Mouse (Mus musculus) NIH3T3 (cell line): ENCODE measurements around the gene Lpar2.

Source experiments
- DNase-seq: peaks from one replicate; pipeline ENCODE4 v3.0.0-alpha.2; 2012; ENCODE audit warnings: low read depth

Lpar2 gene

DNA sequence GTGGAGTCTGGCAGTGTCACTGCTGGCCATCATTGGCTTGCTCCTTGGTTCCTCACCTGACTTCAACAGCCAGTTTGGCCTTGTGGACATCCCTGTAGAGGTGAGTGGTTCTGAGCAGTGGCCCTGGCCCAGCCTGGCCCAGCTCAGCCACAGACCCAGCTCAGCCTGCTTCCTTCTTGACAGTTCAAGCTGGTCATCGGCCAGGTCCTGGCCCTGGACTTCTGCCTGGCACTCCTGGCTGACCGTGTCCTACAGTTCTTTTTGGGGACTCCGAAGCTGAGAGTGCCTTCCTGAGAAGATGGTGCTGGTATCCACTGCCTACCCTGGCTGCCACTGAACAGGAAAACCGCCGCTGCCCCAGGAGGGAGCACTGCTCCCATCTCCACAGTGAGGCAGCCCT is 15.0 kb upstream of the Lpar2 start:
- no peak for DNase-seq

DNA sequence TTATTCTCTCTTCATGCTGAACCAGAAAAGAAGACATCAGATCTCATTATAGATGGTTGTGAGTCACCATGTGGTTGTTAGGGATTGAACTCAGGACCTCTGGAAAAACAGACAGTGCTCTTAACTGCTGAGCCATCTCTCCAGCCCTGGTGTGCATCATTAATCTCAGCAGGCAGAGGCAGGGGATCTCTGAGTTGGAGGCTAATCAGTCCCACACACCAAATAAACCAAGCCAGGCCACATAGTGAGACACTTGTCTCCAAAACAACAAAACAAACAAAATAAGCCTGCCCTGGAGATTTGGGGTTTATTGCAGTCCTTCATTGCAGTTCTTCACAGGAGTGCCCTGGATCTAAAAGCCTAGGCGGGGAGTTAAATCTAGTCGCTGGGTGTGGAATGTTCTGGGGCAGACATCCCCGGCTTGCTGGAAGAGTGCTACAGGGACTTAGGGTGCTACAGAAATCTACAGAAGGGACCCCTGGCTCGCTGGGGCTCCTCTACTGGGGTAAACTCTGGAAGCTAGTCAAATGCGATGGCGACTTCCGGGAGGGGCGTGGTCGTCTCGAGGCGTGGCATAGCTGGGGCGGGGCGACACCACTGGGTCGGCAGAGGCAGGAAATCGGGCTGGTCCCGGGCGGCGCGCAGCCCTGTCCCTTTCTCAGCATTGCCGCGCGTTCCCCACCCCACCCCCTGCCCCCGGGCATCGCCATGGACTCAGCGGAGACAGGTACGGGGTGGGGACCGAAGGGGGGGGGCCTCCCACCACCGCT is 13.9 kb upstream of the Lpar2 start, which contains the start of gene Gmip:
Gene Gmip (plus strand): TSS at position 586 of the 770 bp plus-strand sequence.
- DNase-seq, result peak; percentile 85

DNA sequence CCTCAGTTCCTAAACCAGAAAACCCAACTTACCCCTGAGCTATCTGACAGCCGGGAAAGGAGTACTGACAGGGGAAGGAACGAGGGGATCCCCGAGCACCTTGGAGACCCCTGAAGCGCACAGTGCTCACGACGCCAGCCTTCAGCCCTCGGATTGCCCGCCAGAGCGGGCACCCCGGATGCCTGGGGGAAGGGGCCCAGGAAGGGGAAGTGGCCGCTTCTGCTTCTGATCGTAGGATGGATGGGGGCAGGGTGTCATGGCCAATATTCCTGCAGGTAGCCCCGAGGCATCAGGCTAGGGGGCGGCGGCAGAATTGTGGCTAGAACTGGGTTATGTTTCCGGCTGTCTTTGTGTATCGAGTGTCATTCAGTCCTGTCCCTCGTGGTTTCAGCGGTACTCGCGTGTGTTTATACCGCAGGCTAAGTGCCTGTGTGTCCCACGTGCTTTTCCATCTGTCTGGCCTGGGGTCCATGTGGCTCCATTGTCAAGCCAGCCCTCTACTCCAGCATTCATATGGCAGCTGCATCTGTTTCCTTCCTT is 13.3 kb upstream of the Lpar2 start:
- DNase-seq, result peak; percentile 32

DNA sequence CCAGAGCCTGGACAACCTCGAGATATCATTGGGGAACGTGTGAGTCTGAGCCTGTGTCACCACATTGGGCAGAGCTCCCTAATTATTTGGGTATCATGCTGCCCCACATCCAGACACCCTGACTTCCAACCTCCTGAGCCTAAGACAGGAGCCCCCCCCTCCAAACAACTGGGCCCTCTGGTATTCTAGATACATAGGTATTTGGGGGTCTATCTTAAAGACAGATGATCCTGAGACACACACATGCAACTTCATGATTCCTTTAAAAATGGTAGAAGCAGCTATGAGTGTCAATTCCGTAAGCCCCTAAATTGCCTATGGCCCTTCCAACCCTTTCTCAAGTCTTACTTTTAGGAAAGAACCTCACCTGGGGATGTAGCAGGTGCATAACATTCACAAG is 12.4 kb upstream of the Lpar2 start:
- DNase-seq, result no peak

DNA sequence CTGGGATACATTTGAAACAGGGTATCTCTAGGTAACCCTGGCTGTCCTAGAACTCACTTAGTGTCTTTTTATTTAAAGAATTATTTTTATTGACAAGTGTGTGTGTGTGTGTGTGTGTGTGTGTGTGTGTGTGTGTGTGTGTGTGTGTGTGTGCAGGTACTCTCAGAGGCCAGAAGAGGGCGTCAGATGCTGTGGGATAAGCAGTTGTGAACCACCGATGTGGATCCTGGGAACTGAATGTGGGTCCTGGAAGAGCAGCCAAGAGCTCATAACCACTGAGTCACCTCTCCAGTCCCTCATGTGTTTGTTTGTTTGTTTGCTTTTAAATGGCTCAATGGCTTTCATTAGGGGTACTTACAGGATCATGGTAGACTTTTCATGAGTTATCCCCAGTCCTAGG is 7.3 kb upstream of the Lpar2 start:
- DNase-seq, result no peak

DNA sequence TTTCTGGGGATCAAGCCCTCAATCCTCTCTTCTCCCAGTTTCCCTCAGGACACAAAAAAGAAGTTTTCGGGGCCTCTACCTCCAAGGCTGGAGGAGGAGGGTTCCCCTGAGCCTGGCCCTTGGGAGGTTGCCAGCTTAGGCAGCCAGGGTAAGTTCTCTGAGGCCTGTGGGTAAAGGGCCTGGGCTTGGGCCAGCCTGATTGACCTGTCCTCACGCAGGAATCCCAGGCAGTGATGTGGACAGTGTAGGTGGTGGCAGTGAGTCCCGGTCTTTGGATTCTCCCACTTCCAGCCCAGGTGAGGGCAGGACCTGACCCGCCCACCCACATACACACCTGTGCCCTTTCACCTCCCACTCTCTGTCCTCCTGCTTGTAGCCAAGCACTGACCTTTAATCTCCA is 6.8 kb upstream of the Lpar2 start:
- DNase-seq, result no peak

DNA sequence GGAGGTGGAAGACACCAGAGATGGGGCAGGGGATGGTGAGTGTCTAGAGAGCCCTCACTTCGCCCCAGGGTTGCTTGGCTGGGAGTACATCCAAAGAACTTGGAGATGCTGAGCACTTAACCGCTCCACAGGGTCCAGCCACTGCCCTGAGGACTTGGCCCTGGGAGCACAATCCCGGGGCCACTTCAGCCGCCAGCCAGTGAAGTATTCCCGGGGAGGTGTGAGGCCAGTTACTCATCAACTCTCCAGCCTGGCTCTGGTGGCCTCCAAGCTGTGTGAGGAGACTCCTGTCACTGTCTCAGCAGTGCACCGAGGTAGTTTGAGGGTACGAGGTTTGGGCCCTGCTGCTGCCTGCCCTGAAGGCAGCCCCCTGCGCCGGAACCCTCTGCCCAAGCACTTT is 1.8 kb upstream of the Lpar2 start:
- no peak for DNase-seq

DNA sequence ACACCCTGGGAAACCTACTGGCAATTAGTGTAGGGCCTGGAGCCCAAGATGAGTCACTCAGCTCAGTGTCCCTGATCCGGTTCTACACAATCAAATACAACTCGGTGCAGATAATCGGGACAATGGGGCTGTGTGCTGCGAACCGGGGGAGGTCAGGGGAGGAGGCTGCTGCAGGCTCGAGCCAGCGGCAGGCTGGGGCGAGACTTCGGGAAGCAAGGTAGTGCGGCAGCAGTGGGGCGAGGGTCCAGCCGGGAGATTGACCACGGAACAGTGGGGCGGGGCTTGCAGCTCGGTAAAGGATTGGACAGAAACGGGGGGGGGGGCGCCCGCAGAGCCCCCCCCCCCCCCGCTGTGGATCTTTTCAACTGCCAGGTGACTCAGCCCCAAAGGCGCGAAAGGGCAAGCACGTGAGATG is 251 bp upstream of the Lpar2 start:
- peak; percentile 89 for DNase-seq

DNA sequence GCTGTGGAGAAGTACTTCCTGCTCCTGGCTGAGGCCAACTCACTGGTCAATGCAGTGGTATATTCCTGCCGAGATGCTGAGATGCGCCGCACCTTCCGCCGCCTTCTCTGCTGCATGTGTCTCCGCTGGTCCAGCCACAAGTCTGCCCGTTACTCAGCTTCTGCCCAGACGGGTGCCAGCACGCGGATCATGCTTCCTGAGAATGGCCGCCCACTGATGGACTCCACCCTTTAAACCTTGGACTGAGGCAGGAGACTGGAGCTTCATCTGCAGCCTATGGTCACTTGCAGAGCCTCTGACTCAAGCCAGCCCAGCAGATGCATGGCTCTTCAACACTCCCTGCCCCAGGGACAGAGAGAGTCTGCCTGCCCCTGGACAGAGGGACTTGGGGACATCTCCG is 4.1 kb downstream of the Lpar2 start:
- DNase-seq, result no peak

DNA sequence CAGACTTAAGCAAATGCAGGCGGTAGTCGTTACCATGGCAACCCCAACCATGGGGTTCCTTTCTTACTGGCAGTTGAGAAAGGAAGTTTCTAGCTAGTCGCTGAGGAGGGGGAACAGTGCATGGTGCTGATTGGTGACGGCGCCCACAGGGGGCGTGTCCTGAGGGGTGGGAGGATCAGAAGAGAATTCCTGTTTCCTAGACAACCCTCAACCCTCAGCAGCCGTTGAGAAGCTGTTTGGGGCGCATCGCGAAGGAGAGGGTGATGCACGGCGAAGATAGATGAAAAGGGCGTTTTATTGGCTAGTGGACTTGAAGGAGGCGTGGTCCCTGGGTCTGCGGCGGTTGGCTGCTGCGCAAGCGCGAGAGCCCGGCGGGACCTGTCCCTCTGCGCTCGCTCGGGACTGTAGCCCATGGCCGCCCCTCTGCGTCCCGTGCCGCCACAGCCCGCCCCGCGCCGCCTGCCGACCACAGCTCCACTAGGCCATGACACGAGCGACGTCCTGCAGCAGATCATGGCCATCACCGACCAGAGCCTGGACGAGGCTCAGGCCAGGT is 10.1 kb downstream of the Lpar2 start, which contains the start of gene Pbx4:
Gene Pbx4 (plus strand): TSS at position 194 of the 556 bp plus-strand sequence.
- peak; percentile 93 for DNase-seq

DNA sequence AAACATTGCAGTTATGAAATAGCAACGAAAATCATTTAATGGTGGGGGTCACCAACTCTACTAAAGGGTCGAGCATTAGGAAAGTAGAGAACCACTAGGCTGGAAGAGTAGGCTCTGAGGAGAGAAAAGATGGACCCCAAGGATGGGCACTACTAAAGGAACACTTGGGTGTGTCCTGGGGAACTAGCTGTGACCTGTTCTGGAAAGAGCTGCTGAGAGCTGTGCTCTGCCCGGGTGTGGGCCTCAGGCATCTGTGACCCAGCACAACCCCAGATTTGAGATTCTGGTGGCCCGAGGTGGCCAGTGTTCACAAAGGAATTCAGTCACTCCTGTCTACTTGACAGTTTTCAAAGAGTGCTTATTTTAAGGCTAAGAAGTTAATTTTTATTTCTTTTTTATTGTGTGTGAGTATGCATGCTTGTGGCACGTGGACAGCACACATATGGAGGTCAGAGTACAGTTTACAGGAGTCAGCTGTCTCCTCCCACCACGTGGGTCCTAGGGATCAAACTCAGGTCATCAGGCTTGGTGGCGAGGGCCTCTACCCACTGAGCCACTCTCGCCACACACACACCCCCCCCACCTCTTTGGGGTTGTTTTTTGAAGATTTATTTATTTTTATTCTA is 14.9 kb downstream of the Lpar2 start:
- DNase-seq, result no peak

DNA sequence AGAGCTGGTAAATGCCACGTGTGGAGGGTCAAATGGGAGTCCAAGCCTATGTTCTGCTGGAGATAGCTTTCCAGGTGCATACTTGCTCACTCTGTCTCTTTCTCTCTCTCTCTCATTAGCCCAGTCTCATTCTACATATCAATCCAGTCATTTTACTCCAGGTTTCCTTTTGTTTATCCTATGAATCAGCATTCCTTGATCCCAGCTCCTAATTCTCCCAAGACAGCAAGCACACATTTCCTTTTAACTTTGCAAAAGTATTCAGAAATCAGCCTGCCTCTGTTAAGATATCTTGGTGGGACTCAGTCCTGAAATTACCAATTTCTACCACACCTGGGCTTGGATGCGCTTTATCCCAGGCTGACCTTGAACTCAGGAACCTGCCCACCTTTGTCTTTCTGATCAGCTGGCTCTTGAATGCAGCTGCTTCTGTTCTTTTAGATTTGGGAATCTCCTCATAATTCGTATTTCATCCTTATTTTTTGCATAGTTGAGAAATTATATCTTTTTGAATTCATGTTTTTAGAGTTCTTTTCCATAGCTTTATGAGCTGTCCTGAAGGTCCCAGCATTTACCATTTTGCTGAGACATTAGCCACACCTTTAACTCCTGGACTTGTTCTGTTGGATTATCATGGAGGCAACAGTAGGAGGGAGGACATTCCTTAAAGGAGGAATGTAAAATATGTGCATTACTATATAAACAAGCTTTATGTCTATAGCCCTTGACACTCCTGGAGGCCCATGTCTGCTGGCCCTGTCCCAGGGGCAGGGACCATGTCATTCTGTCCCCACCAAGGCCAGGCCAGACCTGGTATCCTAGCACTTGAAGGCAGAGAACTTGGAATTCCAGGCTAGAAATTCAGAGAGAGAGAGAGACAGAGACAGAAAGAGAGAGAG is 25.2 kb downstream of the Lpar2 start:
- DNase-seq, result no peak

DNA sequence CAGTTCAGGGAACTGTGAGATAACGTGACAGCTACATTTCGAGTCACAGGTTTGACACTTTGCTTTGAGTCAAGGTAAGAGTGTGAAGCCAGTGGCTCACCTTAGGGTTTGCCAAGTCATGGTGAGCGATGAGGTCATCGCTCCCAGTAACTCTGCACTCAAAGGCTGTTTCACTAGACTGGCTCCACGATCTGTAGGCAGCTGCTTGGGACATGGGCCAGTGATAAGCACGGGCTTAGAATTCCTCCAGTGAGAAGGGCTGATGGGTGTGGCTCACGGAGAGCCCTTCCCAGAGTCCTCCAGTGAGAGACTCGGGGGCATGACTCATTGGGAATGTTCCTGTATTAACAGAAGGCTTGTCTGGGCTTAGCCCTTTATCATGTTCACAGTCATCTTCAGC is 26.7 kb downstream of the Lpar2 start:
- DNase-seq, result peak; percentile 91

DNA sequence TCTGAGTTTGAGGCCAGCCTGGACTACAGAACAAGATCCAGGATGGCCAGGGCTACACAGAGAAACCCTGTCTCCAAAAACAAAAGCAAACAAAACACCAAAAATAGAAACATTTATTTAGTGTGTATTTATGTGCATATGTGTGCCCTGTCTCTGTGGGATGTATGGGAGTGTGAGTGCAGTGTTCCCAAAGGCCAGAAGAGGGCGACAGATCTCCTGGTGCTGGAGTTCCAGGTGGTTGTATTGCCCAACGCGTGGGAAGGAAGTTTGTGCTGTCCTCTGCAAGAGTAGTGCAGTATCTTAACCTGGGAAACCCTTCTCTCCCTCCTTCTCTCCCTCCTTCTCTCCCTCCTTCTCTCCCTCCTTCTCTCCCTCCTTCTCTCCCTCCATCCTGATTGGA is 27.7 kb downstream of the Lpar2 start:
- no peak for DNase-seq

DNA sequence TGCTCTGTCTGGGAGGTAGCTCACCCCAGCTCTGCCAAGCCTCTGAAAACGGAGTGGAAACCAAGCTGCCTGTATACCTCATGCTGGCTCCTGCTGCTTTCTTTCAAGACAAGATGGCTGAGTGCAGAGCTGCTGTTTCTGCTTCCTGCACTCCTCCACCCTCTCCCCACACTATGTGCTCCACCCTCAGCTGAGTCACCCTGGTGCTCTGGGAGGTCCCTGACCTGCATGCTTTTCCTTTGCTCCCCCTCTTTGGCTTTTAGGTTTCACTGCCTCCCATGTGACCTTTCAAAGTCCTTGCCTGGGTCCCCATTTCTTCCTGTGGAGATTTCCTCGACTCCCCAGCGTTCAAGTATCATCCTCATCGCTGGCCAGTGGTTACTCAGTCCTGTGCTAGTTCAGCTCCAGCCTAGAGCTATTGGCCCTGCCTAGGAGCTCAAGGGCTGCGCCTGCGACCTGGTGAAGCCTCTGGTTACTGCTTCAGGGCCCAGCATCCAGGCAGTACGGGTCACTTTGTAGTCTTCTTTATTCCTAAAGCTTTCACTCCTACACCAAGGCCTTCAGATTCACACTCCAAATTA is 28.8 kb downstream of the Lpar2 start:
- peak; percentile 62 for DNase-seq

DNA sequence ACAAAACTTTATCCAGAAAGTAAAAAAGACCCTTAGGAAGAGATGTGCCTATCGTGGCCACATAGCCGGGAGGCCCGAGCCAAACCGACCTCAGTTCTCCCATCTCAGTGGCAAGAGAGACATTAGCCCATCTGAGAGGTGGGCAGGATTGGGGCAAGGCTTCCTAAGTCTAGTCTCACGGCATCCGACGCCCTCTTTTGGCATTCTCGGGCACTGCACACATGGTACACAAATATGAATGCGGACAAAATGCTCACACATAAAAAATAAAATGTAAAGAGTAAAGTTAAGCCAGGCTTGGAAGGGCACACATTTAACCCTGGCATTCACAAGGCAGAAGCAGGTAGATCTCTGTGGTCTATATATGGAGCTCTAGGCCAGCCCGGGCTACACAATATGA is 31.6 kb downstream of the Lpar2 start:
- no peak for DNase-seq

DNA sequence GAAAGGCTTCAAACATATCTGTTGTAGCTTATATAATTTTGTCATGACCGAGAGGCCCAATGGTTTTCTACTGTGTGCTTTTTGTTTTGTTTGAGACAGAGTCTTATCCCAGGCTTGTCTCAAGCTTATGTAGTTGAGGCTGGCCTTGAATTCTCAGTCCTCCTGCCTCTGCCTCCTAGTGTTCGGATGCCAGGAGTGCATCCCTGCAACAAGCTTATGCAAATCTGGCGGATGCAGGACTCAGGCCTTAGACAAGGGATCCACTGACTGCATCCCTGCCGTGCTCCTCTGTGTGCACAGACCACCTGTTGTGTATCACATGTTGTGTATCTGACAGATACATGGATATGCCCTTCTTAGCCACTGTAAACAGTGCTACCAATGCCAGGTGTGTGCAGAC is 38.6 kb downstream of the Lpar2 start:
- DNase-seq, result peak; percentile 21

DNA sequence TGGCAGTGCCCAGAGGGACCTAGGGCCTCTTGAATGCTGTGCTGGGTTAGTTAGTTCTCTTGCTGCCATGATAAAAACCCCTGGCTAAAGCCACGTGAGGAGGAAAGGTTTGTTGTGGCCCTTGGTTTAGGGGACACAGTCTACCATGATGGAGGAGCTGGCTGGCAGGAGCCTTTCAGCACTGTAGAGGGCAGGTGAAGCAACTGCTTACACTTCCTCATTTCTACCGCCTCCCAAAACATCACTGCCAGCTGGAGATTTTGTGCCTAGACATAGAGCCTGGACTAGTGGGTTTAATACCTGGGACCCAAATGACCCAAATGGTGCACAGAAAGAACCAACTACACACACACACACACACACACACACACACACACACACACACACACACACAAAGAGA is 39.0 kb downstream of the Lpar2 start:
- DNase-seq, result no peak

DNA sequence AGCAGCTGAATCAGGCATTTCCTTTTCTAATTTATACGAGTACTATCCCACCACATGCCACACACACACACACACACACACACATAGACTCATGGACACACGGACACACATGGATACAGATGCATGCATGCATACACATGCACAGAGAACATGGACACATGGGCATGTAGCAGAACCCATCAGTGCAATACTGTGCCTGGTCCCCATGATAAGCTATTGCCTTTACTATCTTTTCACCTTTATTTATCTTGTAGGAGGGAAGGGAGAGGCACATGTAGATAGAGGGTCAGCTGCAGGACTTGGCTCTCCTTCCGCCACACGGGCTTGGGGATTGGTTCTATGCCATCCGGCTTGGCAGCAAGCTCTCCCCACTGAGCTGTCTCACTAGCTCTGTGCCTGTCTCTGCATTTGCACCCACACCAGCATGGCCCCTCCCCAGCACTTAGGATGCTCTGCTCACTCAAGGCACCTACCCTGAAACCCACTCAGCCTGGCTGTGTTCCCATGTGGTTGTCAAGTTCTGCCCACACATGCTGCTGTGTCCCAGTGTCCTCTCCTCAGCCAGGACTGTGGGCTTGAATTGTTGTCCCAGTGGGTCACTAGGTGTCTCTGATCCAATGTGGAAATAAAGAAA is 41.3 kb downstream of the Lpar2 start:
- no peak for DNase-seq

DNA sequence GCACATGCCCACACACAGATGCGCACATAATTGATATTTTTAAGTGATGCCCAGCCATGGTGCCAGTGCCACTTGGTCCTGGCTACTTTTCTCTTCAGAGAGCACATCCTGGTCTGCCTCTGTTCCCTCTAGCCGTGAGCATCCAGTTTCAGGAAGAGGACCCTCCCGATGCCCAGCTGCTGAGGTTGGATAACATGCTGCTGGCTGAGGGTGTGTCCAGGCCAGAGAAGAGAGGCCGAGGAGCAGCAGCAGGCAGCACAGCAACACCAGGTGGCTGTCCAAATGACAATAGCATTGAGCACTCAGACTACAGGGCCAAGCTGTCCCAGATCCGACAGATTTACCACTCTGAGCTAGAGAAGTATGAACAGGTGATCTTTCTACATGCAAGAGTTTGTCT is 42.0 kb downstream of the Lpar2 start:
- DNase-seq, result no peak

DNA sequence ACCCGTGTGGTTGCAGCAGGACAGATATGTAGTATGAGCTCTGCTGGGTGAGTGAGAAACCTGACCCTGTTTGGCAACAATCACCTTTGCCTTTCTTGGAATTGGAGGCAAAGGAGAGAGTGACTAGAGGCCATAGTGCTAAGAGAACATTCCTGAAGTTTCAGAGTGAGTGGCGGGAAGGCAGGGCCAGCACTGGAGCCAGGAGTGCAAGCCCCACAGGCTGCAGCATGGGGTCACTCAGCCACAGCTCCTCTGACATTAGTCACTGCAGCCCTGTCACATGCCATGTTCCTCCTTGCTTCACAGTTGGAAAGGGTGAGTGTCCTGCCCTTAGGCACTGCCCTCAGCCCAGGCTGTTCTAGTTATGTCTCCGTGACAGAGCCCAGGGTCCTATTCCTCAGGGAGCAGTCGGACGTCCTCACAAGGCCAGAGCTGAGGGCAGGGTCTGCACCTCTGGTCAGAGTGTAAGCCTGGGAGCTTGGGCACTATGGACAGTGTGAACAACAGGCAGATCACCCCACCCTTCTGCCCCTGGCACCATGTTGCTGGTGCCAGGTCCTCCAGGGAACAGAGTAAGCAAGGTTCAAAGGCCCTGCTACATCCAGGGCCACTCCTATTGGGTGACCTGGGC is 45.6 kb downstream of the Lpar2 start:
- DNase-seq, result peak; percentile 41
